Mouse (Mus musculus): ENCODE results near the gene Ccdc40. TPM values are rescaled to one million over a fixed set of nuclear protein-coding genes. Genes with fewer than 3 reads are reported as not detected.
"Not testable (repeated sequence)": the region's sequence is repeated elsewhere in the genome, so short reads cannot be mapped to it uniquely, and the experiment has no call there.

Ccdc40 gene
- total RNA-seq, 2 experiments from 2014 or later, result 0.31 to 1.1 TPM

DNA sequence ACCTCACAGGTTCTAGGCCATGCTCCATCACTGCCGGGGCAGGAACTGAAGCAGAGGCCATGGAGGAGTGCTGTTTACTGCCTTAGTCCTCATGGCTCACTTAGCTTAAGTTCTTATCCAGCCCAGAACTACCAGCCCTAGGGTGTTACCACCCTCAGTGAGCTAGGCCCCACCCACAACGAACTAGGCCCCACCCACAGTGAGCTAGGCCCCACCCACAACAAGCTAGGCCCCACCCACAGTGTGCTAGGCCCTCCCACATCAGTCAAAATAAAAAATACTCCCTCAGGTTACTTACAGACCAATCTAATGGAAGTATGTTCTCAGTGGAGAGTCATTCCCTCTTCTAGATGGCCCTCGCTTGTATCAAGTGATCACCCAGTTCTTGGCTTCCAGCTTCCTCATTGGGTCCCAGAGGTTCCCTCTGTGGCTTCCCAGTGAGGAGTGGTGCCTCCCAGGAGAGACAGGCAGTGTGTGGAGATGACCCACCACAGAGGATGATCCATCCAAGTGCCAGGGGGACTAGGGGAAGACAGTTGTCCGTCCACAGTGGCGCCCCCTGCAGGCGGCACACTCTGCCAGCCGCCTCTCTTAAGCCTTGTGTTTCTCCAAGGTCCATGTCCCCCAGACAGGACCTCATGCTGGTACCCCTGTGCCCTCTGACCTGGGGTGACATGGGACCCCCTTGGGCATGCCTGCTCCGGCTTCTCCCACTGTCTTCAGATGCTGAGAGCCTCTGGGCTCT lies 45.0 kb downstream of the Ccdc40 start:
- no peak for ATAC-seq (ENCODE audit: poor library complexity, severe bottlenecking)

- no peak for ATAC-seq (ENCODE audit: poor library complexity, severe bottlenecking)
Observed at GRCm38 (mm10) chr11:119281030-119281429, 52.7 kb downstream of the Ccdc40 start.

DNA sequence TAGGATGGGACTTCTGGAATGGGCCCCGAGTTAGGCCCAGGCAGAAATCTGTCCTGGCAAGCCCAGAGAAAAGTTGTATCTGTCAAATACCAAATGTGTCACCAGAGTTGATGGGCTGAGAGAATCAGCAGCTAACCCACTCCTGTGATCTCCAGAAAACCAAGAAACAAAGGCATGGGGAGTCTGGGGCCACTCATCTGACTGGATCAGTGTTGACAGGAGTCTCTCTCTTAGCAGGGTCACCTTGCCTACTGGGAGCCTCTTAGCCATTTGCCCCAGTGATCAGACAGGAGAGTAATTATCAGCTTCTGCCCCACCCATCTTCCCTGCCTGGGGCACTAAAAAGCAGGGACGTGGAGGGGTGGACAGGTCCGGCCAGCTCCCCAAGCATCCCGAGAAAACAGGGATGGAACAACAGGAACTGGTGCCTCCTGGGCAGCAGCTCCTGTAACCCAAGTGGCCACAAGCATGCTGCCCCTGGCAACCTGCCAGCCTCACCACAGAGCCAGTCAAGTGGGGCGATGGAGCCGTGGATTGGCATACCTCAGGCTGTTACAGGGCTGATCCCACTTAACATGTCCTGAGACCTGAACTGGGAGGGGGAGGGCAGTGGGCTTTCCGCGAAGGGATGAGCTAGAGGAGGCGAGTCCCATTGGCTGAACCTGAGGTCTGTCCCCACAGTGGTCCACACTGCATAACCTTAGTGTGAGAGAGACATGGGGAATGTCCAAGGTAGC lies 57.6 kb downstream of the Ccdc40 start:
- no peak for ATAC-seq (ENCODE audit: poor library complexity, severe bottlenecking)

DNA sequence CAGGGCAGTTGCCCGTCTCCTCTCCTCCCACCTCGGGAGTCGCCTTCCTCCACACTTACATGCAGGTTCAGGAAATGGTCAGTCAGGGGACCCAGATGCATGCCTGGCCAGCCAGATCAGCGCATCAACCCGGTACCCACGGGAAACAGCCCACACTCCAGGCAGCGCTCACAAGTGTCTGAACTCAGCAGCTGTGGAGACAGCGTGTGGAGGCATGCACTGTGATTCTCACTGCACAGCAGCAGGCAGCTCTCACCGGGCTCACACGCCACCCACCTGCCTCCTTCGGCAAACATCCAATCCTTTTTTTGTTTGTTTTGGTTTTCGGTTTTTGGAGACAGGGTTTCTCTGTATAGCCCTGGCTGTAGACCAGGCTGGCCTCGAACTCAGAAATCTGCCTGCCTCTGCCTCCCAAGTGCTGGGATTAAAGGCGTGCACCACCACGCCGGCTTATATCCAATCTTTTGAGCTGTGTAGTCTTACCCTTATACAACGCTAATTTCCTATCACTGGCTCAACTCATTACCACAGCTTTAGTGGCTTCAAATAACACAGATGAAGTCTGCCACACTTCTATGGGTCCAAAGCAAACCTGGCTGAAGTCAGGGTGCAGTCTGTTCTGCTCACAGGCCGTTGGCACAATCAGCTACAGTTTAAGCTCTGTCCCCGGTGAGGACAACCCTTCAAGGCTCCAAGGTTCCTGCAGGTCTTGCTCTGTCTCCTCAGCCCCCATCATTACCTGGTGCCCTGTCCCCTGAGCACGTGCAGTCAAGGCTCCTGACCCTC lies 59.0 kb downstream of the Ccdc40 start:
- ATAC-seq (ENCODE audit: poor library complexity, severe bottlenecking), result no peak

- not testable (repeated sequence) for ATAC-seq (ENCODE audit: poor library complexity, severe bottlenecking)
Observed at GRCm38 (mm10) chr11:119292861-119293260, 64.5 kb downstream of the Ccdc40 start.

DNA sequence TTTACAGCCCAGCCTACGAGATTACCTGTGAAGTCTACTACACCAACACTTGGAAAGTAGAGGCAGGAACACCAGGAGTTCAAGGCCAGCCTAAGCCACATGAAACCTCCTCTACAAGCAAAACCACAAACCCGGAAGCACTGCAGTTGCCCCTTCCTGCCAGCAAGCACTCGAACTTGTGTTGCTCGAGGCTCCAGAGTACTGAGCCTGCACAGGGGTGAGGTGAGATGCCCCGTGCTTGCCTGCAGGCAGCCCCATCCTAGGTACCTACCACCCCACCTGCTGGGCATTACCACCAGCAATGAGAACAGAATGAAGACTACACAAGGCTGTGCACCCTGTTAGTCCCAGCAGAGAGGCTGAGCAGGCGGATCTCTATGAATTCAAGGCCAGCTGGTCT lies 69.6 kb downstream of the Ccdc40 start:
- no peak for ATAC-seq (ENCODE audit: poor library complexity, severe bottlenecking)

- ATAC-seq (ENCODE audit: poor library complexity, severe bottlenecking), result no peak
Observed at GRCm38 (mm10) chr11:119298917-119299316, 70.5 kb downstream of the Ccdc40 start.

- ATAC-seq (ENCODE audit: poor library complexity, severe bottlenecking), result peak; percentile 97
Observed at GRCm38 (mm10) chr11:119299391-119300245, 71.2 kb downstream of the Ccdc40 start, which contains the start of gene Eif4a3. TSS of gene Eif4a3 (minus strand) at chr11:119300089.

DNA sequence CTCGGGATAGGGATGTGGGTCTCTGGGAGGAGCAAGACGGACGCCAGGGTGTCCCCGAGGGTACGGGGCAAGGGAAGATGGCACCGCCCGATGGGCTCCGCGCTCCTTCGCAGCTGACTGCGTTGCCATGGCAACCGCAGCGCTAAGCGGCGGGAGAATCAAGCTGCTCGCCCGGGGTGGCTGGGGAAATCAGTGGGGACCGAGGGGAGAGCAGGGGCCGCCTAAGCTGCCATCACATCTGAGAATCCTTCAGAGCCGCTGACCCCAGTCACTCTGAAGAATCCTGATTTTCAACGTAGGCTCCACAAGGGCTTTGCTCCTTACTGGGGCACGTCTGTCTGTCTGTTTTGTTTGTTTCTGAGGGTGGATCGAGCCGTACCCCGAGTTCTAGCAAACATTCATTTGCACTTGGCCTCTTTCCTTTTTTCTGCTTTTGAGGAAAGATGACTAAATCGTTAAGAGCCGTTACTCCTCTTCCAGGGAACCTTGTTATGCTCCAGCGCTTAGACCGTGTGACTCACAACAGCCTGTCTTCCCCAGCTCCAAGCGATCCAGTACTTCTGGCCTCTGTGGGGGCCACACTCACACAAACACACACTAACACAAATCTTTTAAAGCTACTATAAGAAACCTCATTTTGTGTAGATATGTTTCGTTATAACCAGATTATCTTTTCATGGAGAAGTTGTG lies 72.0 kb downstream of the Ccdc40 start:
- ATAC-seq (ENCODE audit: poor library complexity, severe bottlenecking), result peak; percentile 68

- ATAC-seq (ENCODE audit: poor library complexity, severe bottlenecking), result no peak
Observed at GRCm38 (mm10) chr11:119300986-119301385, 72.6 kb downstream of the Ccdc40 start.

DNA sequence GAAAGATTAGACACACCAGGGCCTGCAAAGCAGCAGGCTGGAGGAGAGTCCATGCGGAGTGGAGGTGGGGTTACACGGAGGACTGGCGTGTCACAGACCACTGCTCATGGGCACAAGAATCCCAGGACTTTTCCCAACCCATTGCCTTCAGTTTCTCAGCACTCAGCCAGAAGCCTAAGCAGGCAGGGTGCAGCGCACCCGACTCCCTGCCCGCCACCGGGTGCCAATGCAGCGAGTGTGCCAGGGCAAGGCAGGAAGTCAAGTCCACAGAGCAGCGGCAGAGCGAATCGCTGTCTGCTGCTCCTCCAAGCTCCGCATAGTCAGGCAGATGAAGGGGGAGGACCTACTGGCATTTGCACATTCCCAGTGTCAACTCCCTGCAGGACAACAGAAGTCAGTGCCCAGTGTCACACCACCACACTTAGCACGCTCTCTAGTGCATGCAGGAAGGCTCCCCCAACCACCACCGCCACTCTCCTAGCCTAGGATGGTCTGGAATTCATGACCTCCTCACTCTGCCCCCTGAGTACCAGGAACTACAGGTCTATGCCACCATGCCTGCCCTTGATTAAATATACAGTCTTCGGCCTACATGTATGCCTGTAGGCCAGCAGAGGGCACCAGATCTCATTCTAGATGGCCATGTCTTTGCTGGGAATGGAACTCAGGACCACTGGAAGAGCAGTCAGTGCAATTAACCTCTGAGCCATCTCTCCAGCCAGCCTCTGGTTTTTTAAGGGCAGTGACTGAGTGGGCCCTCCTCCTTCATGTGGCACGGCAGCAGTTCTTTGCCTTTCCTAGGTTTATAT lies 76.7 kb downstream of the Ccdc40 start:
- peak; percentile 80 for ATAC-seq (ENCODE audit: poor library complexity, severe bottlenecking)

GRCm38 (mm10) chr11:119306762-119307657 lies 78.6 kb downstream of the Ccdc40 start:
- ATAC-seq (ENCODE audit: poor library complexity, severe bottlenecking), result no peak

DNA sequence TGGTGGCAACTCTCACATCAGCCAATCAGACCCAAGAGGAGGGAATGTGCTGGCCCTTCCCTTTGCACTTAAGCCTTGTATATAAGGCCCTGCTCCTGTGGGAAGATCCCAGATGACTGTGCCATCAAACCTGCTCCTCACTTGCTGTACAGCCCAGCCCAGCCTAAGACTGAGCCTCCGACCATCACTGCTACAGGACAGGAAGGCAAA lies 79.2 kb downstream of the Ccdc40 start, which contains the start of gene Card14:
TSS of gene Card14 (plus strand) at position 111 of the 210 bp plus-strand sequence.
- ATAC-seq (ENCODE audit: poor library complexity, severe bottlenecking), result no peak

DNA sequence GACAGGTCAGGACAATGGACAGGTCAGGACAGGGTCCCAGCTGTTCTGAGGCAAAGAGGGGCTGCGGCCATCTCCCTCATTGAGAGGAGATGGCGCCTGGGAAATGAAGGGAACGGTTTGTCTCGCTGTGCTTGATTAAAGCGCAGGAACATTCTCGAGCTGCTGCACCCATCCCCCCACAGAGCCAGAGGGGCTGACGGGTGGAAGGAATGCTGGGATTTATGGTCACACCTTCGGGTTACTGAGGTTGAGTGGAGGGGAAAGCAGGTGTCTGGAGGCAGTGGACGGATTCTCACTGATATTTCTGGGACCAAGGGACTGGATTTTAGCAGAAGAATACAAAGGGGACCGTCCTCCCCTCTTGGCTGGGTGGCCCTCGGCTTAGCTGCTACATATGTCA lies 79.5 kb downstream of the Ccdc40 start:
- ATAC-seq (ENCODE audit: poor library complexity, severe bottlenecking), result no peak

DNA sequence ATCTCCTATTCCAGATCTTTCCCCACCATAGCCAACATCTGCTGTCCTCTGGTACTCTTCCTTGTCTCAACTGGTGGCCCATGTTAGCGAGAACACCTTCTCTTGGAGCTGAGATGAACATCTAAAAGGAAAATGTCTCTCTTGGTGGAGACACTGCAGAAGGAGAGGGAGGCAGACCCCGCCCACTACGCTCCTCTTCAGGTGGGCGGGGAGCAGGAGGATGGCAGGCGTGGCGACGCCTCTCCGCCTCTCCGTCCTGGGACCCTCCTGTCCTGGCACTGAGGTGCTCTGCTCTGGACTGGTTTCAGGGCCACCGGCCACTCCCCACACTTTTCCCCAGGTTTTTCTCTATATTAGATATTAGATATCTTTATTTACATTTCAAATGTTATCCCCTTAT lies 82.2 kb downstream of the Ccdc40 start:
- no peak for ATAC-seq (ENCODE audit: poor library complexity, severe bottlenecking)

DNA sequence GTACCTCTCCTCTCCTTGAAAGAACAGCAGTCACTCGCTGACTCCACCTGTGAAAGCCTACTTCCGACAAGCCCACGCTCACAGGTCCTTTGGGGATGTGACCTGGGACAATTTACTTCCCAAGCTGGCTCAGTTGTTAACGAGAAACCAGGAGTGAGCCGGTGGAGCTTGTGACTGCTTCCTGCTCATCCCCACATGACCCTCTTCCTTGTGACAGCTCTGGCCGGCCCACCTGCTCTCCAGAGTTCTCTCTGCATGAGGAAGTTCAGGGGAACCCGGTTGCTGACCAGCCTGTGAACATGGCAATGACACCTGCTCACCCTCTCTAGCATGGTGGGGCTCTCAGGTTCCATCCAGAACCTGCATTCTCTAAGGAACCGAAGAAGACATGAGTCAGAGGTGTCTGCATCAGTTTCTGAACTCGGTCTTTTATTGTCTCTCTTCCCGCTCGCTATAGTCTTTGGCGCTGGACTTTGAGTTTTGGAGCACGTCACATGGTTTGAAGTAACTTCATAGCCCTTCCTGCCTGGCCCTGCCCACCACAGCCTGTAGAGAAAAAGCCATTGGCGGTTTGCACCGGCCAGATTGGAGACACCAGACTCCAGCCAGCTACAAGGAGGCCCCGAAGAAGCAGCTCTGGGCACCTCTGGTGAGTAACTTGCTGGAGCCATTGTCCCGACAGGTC lies 86.0 kb downstream of the Ccdc40 start:
- no peak for ATAC-seq (ENCODE audit: poor library complexity, severe bottlenecking)

All from megakaryocyte, adult 5-6 weeks (primary cell).